Mouse (Mus musculus): ENCODE results near the gene Kank1.

The Kank1 gene

DNA sequence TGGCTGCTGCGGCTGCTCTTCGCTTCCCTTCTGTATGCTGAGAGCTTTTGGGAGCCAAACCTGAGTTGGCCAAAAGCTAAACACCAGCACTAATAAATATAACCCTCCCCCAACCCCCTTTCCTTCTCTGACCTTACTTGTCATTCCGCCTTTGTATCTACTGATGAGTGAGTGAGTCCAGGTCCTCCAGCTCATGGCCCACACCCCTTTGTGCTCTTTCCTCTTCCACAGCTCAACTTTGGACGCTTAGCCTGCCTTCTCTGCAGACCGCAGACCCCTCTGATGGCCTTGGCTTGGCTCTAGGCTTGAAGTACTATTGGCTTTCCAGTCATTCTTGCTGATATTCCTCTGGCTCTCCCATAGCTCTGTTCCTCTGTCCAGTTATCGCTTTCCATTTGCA is 16.4 kb downstream of the Kank1 start:
- in situ Hi-C loops (cut with MboI), result no loop called here

DNA sequence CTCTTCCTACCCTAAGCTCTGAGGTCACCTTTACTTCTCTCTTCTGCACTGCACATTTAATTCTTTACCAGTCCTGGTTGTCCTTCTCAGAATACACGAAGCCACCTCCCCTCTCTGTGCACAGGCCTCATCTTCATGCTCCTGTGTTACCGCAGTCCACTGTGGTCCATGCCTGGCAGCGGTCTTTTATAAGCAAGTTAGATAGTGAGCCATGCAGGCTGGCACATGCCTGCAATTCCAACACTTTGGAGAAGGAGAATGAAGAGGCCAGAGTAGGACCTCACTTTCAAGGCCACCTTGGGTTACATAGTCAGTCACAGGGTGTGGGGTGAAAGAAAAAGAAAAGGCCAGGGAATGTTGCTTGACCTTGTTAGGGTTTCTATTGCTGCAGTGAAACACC is 16.9 kb downstream of the Kank1 start:
- in situ Hi-C loops (cut with MboI), result no loop called here

DNA sequence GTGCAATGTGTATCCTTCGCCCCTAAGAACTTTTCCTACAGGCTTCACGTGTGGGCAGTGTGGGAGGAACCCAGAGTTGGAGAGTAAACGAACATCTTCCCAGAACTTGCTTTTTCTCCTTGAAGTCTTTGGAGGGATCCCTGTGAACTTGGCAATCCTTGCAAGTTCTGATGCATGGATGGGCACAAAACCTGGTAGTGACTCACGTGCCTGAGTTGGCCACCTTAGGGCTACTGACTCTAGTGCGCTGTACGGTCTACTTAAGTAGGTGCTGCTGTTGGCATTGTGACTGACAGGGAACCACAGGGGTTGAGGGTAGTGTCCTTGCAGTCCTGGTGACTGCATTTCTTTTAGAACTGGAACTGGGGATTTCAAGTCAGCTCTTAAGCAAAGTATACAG is 21.5 kb downstream of the Kank1 start:
- in situ Hi-C loops (cut with MboI), result no loop called here

DNA sequence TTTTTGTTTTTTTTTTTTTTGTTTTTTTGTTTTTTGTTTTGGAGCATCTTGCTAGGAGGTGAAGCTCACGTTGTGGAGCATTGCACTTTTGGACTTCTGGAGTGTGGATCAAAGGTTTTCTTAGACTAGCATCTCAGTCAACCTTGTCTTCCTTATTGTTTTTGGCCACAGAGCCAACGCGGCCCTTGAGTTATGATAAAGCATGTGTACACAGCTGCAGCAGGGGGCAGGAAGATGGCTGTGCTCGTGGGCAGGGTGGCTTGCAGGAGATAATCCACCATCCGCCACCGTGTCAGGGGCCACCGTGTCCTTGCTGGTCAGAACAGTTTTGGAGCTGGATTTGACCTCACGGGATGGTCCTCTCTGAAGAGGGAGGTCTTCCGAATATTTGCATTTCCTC is 29.4 kb downstream of the Kank1 start:
- in situ Hi-C loops (cut with MboI), result no loop called here

DNA sequence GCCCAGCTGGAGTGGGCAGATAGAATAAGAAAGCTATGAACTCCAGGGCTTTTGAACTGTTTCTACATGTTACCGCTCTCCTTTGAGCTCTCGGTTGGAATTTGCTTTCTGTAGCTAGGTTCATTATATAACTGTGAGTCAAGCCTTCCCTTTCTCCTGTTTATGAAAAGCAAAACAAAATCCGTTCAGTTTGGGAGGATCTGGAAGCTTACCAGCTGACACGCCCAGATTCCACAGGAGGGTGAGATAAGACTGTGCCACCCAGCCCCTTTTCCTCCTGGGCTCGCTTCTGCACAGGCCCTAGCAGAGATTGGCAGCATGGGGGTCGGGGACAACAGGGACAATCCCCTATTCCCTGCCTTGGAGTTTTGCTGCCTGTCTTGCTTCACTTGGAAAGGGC is 30.5 kb downstream of the Kank1 start:
- in situ Hi-C loops (cut with MboI), result no loop called here

DNA sequence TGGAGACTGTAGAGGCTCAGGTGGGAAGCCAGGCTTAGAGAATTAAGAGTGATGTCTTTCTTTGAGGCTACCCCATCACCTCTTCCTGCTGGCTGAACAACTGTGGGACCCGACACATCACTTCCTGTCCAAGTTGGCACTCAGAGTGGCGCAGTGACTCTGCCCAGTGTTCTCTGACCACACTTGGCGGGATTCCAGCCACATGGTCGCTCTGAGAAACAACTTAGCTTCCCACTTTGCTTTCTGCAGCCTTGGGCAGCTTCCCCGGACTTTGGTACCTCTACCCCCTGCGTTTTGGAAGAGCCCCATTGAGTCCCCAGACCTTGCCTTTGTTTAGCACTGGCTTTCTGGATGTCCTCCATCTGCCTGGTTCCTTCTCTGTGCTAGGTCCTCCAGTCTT is 31.8 kb downstream of the Kank1 start:
- in situ Hi-C loops (cut with MboI), result no loop called here

DNA sequence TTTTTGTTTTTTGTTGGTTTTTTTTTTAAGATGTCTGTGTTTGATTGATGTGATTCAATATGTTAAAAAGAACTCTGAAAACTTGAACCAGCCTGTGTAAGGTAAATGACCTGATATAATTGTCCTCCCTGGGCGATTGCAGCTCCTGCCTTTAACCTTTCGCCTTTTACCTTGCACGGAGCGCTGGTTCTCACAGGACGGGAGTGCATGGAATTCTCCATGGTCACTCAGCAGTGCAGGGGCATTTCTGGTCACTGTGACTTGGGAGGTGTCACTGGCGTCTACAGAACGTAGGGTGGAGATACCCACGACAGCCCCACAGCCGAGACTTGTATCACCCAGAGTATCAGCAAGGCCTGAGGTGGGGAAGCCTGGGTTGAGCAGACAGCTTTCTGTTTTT is 34.8 kb downstream of the Kank1 start:
- in situ Hi-C loops (cut with MboI), result no loop called here

DNA sequence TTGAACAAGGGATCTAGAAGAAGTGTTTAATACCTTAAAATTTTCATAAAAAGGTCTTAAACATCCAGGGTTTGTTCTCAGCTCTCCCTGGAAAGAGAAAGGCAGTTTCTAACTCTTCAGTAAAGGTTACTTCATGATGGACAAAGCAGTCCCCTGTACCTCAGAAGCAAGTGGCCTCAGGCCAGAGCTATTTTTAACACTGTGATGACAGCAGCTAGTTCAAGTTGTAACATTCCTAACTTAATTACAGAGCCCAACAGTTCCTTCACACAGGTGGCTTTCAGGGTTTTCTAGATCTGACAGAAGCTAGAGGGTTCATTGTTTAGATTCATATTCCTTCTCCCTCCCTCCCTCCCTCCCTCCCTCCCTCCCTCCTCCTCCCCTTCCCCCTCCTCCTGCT is 36.4 kb downstream of the Kank1 start:
- in situ Hi-C loops (cut with MboI), result no loop called here

DNA sequence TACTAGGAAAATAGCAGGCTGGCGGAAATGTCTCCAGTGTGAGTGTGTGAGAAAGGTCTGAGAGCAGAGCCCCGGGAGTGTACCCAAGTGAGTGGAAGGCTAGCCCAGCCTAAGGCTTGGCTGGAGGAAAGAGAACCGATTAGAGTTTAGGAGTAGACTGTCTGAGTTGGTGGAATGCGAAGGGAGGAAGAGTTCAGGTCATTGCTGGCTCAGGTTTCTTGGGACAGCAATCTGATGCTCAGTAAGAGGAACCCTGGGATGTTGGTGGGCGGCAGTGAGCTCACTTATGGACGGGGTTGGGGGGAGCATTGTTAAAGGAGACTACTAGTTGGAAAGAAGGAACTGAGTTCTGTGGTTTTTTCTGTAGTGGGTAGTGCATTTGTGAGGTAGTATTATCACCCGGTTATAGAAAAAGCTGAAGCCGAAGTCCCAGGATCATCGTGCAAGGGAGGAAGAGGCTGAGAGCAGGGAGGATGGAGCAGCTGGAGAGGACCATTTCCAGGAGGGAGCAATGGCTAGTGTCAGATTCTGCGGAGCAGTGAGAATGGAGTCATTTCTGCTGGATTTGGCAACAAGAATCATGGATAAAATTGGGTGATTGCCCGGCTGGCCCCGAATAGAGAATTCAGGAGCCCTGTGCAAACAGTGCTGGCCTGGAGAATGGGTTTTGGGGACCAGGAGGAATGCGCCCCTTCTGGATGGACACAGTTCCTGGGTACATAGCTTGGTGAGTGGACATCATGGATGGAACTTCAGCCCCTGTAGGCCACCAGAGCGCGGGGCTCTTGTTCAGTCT is 40.0 kb downstream of the Kank1 start:
- in situ Hi-C loops (cut with MboI), result no loop called here

DNA sequence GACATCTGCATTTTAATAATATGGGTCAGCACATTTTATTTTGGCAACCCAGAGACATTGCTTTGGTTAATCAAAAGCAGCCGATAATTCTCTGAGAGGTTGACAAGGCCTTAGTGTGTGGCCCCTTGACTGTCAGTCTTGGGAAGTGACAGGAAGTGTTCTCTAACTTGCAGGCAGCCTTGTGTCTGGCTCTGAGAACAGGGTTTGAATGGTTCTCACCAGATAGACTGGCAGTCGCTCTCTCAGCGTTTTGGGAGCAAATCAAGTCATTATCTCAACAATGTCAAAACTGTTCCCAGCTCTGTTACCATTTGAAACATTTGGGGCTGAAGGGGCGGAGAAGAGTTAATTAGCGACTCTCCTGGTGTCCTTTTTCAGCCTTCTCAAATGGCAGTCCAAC is 41.0 kb downstream of the Kank1 start:
- in situ Hi-C loops (cut with MboI), result no loop called here

DNA sequence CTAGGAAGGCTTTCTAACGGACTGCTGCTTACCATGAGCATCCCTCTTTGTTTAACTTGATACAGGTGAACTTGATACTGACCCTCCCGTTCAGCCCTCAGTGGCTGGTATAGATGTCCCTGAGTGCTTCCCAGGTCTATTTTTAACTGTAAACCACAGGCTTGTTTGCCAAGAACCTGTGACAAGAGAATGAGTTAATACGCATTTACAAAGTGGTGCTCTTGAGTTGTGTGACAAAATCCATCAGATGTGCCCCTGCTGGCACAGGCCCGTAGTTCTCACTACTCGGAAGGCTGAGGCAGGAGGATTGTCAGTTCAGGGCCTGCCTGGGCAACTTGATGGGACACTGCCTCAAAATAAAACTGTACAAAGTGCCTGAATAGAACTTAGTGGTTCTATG is 42.8 kb downstream of the Kank1 start:
- in situ Hi-C loops (cut with MboI), result no loop called here

DNA sequence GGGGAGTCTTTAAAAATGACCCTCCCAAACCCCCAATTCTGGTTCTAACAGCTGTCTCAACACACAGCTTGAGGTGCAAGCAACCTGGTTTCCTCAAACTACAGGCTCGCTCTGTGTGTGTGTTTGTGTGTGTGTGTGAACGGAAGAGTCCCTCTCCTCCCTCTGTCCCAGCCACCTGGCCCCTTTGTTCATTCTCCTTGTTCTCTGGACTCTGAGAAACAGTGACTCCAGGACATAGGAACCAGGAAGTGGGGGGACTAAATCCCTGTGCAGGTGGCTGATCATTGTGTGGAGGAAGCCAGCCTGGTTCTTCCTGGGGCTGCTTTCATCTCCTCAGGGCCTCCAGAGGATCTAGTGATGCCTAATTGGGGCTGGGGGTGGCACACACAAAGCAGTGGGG is 46.9 kb downstream of the Kank1 start:
- in situ Hi-C loops (cut with MboI), result no loop called here

DNA sequence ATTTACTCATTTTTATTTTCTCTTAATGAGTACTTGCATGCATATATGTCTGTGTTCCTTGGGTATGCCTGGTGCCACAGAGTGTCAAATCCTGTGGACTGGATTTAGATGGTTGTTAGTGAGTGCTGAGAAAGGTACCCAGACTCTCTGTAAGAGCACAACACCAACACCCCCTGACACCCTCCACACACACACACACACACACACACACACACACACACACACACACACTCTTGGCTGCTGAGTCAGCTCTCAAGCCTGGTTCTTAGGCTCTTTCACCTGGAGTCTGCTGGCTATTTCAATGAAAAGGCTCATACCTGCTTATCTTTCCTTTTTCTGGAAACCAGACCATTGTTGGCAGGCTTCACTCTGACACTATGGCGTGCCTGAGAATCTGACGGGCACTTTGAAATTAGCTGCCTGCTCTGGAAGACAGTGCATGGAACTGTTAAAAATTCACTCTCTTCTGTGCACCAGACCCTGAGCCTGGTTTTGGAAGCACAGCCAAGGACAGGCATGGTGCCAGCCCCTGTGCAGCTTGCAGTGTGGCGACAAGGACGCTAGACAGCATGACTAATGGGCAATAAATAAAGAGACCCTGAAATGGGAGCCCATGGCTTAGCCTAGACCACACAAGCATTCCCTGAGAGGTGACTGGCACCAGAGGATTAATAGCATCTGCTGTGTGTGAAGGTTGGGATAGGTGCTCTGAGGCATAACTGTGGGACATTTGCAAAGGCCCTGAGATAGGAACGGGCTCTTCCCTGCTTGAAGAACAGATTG is 49.2 kb downstream of the Kank1 start:
- in situ Hi-C loops (cut with MboI), result no loop called here

DNA sequence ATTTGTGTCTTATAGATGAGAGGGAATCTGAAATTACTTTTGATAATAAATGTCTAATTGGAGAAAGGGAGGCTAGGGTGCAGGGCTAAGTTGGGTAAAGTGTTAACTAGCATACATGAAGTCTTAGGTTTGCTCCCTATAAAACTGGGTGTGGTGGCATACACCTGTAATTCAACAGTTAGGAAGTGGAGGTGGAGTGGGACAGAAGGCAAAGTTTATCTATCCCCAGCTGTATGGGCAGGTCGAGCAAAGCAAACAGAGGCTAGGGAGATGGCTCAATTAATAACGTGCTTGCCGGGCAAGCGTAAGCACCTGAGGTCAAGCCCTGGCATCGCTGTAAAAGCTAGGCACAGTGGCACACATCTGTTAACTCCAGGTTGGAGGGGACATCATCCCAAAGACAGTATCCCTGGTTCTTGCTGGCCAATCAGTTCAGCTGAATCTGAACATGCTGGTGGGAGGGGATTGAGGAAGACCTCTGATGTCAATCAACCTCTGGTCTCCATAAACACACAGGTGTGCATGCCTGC is 54.3 kb downstream of the Kank1 start:
- in situ Hi-C loops (cut with MboI), result no loop called here

DNA sequence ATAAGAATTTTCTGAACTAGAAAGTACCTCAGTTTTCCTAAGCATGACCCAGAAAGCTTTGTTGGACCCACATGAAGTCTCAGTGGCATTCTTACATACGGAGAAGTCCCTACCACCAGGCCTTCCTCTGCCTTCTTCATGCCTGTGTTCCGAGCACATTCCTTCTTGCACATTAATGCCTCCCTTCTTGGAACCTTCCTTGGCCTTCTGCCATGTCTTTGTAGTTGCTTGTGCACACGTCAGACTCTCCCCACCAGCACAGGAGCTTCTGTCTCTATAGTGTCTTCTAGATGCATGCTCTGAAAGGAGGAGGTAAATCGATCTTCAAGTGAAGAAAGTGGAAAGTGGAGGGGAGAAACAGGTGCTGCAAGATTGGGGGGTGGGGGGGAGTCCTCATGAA is 58.4 kb downstream of the Kank1 start:
- in situ Hi-C loops (cut with MboI), result no loop called here

DNA sequence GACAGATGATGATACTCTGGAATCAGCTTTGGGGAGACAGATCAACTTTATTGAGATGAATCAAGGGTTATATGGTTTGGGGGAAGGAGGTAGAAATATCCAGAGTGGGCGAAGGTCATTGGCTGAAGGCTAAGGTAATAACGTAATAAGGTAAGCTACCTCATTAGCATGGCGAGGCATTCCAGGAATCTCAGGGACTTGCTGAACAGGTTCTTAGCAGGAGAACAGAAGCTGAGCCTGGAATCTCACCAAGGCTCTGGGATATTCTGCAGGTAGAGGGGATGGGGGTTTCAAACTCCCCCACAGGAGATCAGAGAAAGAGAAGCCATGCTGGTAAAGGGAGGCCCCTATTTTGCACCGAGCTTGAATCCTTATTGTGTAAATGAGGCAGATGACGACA is 60.5 kb downstream of the Kank1 start:
- in situ Hi-C loops (cut with MboI), result no loop called here

DNA sequence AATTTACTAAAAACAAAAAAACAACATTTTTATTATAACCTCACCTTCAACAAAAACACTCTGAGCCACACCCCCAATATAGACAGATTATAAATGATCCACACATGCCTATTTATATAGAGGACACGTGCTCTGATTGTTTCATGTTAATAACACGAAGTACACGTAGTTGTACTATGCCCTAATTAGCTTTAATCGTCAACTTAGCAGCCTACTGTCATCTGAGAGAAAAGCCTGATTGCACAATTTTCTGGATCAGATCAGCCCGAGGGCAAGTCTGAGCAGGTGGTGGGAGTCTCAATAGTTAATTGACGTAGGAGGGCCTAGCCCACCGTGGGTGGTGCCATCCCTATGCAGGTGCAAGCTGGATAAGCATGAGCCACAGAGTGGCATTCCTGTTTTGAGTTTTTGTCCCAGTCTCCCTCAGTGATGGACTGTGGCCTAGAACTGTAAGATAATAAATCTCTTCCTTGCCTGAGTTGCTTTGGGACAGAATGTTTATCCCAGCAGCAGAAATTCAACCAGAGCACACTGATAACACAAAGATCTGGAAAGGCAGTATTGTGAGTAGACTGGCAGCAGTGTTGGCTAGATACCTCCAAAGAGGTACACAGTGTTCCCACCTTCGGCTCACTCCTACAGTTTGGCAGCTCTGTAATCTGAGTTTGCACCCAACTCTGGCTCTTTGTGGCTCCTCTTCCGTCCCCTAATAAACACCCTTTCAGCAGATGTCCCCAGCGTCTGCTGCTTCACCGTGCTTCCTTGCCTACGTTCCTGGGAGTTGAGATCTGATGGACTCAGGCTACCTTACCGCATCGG is 63.3 kb downstream of the Kank1 start:
- in situ Hi-C loops (cut with MboI), result no loop called here

DNA sequence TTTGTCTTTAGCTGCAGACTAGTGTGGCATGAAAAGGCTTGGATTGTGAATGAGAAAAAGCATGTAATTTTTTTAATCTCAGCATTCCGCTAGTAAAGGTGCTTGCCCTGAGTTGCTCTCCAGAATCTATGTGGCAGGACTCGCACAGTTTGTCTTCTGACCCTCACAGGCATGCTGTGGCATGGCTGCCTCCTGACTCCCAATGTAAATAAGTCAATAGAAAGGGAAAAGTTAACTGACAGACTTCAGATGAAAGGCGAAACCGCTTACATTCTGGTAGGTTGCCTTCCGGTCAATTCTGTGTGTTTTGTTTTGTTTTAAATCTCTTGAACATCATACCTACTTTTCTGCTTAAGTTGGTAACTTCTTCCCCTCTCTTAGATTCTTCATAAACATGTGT is 64.4 kb downstream of the Kank1 start:
- in situ Hi-C loops (cut with MboI), result no loop called here

DNA sequence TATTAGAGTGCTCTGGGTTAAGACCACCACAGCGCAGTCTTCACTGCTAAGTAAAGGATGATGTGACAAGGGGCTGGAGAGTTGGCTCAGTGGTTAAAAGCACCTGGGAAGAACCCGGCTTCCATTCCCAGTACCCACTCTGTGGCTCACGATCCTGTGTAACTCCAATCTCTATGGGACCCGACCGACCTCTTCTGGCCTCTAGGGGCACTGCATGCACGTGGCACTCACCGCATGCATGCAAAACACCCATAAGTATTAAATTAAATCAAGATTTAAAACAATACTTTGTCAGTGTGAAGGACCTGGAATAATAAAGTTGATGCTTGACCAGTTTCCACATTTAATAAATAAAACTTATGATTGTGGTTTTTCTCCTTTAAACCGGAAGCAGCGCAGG is 69.5 kb downstream of the Kank1 start:
- in situ Hi-C loops (cut with MboI), result no loop called here

DNA sequence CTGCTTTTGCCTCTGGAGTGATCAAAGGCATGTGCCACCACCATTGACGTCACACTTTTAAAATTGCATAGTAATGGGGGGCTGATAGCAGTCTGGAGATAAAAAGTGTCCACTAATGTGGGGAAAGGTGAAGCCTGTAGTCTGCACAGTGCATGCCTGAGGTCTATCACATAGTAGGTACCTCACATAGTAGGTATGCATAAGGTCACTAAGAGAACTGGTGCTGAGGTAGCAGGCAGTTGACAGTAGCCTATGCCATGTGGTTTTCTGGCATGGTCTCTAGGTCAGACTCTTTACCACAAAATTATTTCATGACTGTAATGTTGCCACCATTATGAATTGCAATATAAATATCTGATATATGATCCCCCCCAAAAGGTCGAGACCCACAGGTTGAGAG is 71.4 kb downstream of the Kank1 start:
- in situ Hi-C loops (cut with MboI), result no loop called here

DNA sequence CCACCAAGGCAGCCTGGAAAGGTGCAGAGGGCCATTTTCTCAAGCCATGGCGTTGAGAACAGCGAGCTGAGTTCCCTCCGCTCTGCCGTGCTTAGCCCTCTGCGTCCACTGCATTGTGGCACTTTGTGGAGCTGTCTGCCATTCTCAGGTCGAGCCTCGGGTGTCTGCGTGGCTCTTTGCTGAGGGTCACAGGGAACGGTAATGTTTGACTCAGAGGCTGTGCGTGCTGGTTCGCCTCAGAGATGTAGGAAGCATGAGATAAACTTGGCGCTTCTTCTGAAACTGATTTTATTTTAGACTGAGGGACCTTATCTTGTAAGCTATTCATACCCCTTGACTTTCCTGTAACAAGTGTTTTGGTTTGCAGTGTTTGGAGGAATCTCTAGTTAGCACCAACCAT is 72.0 kb downstream of the Kank1 start:
- in situ Hi-C loops (cut with MboI), result no loop called here

DNA sequence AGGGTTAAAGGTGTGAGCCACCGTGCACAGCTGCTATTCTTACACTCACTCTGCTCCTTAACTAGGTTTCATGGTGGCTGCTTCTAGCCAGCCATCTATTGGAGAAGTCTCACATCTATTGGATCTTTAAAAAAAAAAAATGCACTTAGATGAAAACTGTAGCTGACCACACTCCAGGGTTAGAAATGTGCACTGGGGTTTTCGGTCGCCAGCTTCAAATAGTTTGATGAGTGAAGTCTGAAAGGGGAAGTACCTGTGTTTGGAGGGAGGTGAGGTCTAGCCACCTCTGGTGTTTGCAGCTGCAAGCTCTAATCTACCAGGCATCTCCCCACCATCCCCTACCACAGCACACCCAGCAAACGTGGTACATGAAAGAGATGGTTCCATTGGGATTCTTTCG is 74.2 kb downstream of the Kank1 start:
- in situ Hi-C loops (cut with MboI), result no loop called here

DNA sequence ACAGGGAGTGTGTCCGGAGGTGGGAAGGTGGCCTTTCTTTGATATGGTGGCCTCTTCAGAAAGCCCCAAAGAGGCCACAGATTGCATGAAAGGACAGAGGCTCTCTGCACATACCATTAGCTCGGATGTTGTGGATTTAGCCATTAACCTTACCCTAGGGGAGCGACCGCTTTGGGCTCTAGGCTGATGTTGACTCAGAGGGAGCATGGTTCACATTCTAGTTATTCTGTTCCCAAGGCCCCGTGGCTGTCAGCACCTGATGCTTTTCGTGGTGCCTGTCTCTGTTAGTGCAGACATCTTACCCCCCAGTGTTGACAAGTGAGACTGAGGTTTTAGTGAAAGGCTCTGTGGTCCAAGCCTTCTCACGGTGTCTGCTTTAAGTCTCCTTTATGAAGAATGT is 74.9 kb downstream of the Kank1 start:
- in situ Hi-C loops (cut with MboI), result no loop called here

Measured in mature B cell (primary cell).